Mouse (Mus musculus) liver, embryonic 14.5 days (tissue): ENCODE measurements around the gene Zfyve26.

ENCODE experiments used
- CTCF ChIP-seq: IDR thresholded peaks from 2 replicates; pipeline ENCODE4 v1.5.1; 2016; ENCODE audit warnings: antibody characterized with exemption, low read depth, control low read depth
- EP300 ChIP-seq: IDR thresholded peaks from 2 replicates; pipeline ENCODE4 v1.6.1; 2016; ENCODE audit warnings: antibody characterized with exemption, low read depth

GRCm38 (mm10) chr12:79197105-79197504 is 99.0 kb downstream of the Zfyve26 start:
- TF ChIP-seq EP300 (no peak), CTCF (no peak)
